ENCODE assay signal across 9 mouse cellular contexts in genomic region chr6:141380927-141381326, GRCm38 (mm10).
DNase-seq lines count a peak whose midpoint lies in the region; ATAC-seq lines count a peak whose summit lies in the region.
"Had no signal": no experiment of that assay in that cellular context is flagged by ENCODE, and none has a peak within 500 bp of the region (broad histone marks: within the 10 kb centered on the region; RNA-seq: fewer than 3 reads in every experiment).

No protein-coding gene starts in this region.

- H3K27ac ChIP-seq in heart, embryonic 10.5 days: peak overlapping the region; percentile 59
- peak overlapping the region; percentile 28 for H3K27ac ChIP-seq in hindbrain, embryonic 15.5 days (replicated peaks)
- peak overlapping the region; percentile 47; the same call in 1 of the 2 replicates for H3K27ac ChIP-seq in midbrain, embryonic 16.5 days (ENCODE audit: low read length)

- ATAC-seq in hindbrain, embryonic 15.5 days (ENCODE audit: low FRiP score, low read depth): peak; percentile 64
- ATAC-seq in midbrain, embryonic 16.5 days: peak; percentile 81

- peak overlapping the region; percentile 30 for H3K4me2 ChIP-seq in hindbrain, embryonic 15.5 days
- H3K4me2 ChIP-seq in midbrain, embryonic 16.5 days (ENCODE audit: low read length): peak overlapping the region; percentile 15

- no peaks in the 10 kb centered on the region for H3K27me3 ChIP-seq in heart, embryonic 10.5 days (ENCODE audit: insufficient read depth, poor library complexity, severe bottlenecking)
- no peaks in the 10 kb centered on the region for H3K27me3 ChIP-seq in hindbrain, embryonic 15.5 days
- H3K27me3 ChIP-seq in midbrain, embryonic 16.5 days (ENCODE audit: control insufficient read depth, insufficient read depth, low read depth, low read length): no peaks in the 10 kb centered on the region

- DNase-seq in heart, embryonic 10.5 days (ENCODE audit: low spot score): no peak
- DNase-seq in heart, adult 8-10 months (ENCODE audit: low spot score): no peak
- DNase-seq in embryo, embryonic 10 days (ENCODE audit: low spot score): peak; percentile 27
- no peak for DNase-seq in thymus, postnatal 36 days
- DNase-seq in right cerebral cortex, postnatal 25 days: no peak
- DNase-seq in cerebellum, adult 8-10 months: no peak
- DNase-seq: layer of hippocampus, postnatal 36 days had no signal

- peaks cover 14% of the 10 kb centered on the region for H3K4me1 ChIP-seq in heart, embryonic 10.5 days
- peaks cover 6% of the 10 kb centered on the region; the same call in 1 of the 2 replicates for H3K4me1 ChIP-seq in hindbrain, embryonic 15.5 days (replicated peaks)
- H3K4me1 ChIP-seq in midbrain, embryonic 16.5 days (ENCODE audit: control insufficient read depth, insufficient read depth, low read length): peaks cover 4% of the 10 kb centered on the region; the same call in 1 of the 2 replicates

- no peaks in the 10 kb centered on the region for H3K36me3 ChIP-seq in heart, embryonic 10.5 days
- no peaks in the 10 kb centered on the region for H3K36me3 ChIP-seq in hindbrain, embryonic 15.5 days
- no peaks in the 10 kb centered on the region for H3K36me3 ChIP-seq in midbrain, embryonic 16.5 days (ENCODE audit: control insufficient read depth, insufficient read depth, low read length)

- no peak overlapping the region for H3K4me3 ChIP-seq in heart, embryonic 10.5 days
- H3K4me3 ChIP-seq in hindbrain, embryonic 15.5 days: no peak overlapping the region
- no peak overlapping the region for H3K4me3 ChIP-seq in midbrain, embryonic 16.5 days (ENCODE audit: low read depth, low read length)

- WGBS in heart, embryonic 10.5 days: 47% methylated on average over 12 of the region's 12 CpGs
- WGBS in hindbrain, embryonic 15.5 days: 37% methylated on average over 12 of the region's 12 CpGs
- whole genome bisulfite sequencing in midbrain, embryonic 16.5 days: 28% methylated on average over 12 of the region's 12 CpGs

- no peak overlapping the region for H3K9ac ChIP-seq in hindbrain, embryonic 15.5 days
- H3K9ac ChIP-seq in midbrain, embryonic 16.5 days (ENCODE audit: low read depth, low read length): no peak overlapping the region

- H3K9me3 ChIP-seq in heart, embryonic 10.5 days: no peaks in the 10 kb centered on the region
- H3K9me3 ChIP-seq in hindbrain, embryonic 15.5 days: no peaks in the 10 kb centered on the region
- H3K9me3 ChIP-seq in midbrain, embryonic 16.5 days (replicated peaks; ENCODE audit: control insufficient read depth, low read length, poor library complexity, severe bottlenecking): no peaks in the 10 kb centered on the region
